Mouse (Mus musculus): ENCODE results near the gene Hnrnpa3.
"Not testable (repeated sequence)": the region's sequence is repeated elsewhere in the genome, so short reads cannot be mapped to it uniquely, and the experiment has no call there.

Gene Hnrnpa3

GRCm38 (mm10) chr2:75682978-75683709 is 24.1 kb downstream of the Hnrnpa3 start:
- DNase-seq = no peak

DNA sequence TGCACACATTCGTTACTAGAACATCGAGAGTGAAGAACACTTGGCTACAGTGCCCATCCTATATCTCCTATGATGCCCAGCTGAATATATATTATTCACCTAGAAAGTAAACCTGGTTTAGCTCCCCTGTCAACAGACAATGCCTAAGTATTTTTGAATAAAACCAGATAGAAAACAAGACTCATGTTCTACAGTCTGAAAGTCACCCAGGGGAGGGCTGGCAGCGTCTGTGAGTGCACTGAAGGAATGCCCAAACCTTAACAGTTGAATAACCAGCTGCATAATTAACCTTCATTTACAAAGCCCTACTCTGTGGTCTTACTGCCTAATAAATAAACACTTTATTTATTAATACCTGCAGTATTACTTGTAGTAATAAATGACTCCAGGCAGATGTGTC is 25.5 kb downstream of the Hnrnpa3 start:
- no peak for DNase-seq

GRCm38 (mm10) chr2:75685458-75685861 is 26.4 kb downstream of the Hnrnpa3 start:
- DNase-seq = no peak

DNA sequence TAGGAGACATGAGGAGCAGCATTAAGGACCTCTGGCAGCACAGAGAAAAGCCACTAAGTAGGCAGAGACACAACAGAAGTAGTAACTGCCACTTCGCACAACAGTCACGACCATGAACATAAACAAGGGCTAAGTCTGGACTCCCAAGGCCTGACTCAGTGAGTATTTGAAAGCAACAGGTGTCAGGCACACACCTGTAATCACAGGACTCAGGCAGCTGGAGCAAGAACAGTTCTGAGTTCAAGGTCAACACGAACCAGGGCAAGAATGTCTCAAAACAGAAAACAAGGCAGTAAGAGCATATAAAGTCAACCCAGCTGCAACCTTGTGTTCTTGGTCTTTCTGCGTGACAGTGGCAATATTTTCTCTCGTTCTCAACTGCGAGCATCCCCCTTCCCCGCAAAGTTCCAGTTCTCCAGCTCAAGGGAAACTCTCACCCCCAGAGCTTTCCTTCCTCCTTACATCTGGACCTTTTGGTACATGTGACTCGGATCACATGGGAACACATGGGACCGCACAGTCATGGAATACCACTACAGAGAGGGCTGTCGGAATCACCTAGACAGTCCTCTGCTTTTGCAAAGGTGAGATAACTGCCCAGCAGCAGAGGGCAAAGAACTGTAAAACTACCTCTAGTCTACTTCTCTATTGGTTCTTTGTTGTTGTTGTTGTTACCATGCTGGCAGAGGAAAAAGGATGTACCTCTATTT is 28.1 kb downstream of the Hnrnpa3 start:
- no peak for DNase-seq

- DNase-seq = no peak
These were observed 29.8 kb downstream of the Hnrnpa3 start for GRCm38 (mm10) chr2:75688901-75689300.

DNA sequence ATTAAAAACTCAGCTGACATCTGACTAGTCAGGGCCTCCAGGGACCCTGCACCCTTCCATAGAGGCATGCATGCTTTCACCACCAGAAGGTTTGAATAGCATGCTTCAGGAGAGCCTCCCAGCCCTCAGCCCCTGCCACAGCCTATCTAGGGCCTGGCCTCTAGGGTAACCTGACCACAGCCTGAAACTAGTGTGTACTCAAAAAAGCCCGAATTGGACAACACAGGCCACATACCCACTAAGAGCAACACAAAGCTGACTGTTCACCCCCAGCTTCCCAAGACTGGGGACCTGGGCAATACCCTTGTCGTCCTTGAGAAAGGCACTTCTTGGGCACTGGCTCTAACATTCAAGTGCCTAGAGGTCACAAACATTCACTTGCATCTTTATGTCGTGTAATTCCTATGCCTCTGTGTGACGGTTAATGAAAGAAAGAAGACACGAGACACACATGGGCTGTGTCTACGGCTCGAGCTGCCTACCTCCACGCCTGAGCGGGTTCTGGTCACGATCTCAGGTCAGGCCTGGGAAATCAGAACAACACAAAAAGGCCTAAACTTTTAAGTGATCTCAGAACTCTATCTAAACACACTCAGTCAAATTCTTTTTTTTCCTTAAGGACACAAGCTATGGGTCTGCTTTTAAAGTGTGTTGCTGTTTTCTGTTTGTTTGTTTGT is 30.6 kb downstream of the Hnrnpa3 start:
- no peak for DNase-seq

GRCm38 (mm10) chr2:75690656-75691055 is 31.6 kb downstream of the Hnrnpa3 start:
- no peak for DNase-seq

GRCm38 (mm10) chr2:75691316-75691715 is 32.3 kb downstream of the Hnrnpa3 start:
- no peak for DNase-seq

- no peak for DNase-seq
These were observed 33.3 kb downstream of the Hnrnpa3 start for GRCm38 (mm10) chr2:75692369-75692768.

DNA sequence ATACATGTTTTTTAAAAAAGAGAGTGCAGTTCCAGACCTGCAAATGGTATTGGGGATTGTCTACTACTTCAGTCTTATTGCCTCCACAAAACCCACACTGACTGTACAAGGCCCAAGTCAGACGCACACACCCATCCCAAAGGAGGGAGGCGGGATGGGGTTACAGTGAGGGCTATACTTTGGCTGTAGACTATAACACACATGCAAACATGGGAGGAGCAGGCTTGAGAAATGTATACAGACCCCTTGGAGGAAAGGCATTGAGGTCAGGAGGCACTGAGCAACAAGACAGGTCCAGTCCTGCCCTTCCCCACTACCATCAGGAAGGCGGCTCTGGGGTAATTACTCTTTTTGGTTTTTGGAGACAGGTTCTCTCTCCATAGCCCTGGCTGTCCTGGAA is 35.9 kb downstream of the Hnrnpa3 start:
- not testable (repeated sequence) for DNase-seq

- no peak for DNase-seq
These were observed 36.8 kb downstream of the Hnrnpa3 start for GRCm38 (mm10) chr2:75695676-75696350.

- DNase-seq = no peak
These were observed 37.3 kb downstream of the Hnrnpa3 start for GRCm38 (mm10) chr2:75696371-75696770.

- DNase-seq = no peak
These were observed 38.2 kb downstream of the Hnrnpa3 start for GRCm38 (mm10) chr2:75697222-75697621.

DNA sequence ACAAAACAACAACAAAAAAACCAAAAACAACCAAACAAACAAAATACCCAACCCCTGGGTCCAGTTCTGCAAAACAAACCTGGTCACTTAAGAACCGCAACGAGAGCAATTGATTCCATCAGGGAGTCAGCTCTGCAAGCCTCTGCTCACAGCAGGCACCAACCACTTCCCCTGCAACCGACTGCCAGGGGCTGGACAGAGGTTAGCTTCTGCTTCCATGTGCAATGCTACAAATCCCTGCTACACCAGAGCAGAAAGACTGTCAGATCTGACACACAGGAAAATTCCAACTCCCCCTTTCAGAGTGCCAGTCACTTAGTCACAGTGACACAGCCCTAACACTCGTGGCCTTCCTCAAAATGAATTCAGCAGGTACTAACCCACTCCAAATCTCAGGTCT is 38.9 kb downstream of the Hnrnpa3 start:
- no peak for DNase-seq

DNA sequence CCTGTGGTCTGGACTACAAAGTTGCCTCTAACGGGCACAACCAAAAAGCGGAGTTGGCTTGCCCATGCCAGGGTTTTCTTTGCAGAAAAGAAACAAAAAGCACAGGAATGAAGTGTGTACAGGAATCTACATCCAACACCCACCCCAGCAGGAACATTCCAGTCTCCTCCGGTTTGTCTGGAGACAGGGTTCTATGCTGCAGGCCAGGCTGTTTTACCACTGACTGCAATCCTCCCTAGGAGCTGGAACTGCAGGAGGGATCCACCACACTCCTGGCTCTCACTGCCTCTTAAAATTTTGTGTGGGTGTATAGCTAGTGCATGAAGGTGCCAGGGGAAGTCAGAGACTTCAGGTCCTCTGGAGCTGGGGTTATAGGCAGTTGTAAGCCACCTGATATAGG is 39.8 kb downstream of the Hnrnpa3 start:
- DNase-seq = no peak

DNA sequence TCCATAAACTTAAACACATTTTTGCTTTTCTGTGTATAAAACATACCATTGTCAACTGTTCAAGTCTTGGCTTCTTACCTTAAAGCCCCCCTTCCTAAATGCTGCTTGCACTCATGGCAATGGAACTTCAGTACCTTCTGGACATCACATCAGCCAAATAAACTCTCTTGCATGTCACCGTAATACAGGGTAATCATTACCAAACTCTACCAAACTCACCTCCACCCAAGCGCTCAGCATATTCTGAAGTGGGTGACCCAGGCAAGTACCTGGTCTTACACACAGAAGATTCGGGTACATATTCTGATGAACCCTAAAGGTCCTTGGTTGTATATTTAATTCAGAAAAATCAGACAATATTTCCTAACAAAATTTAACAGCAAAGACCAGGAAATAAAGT is 41.5 kb downstream of the Hnrnpa3 start:
- DNase-seq = no peak

GRCm38 (mm10) chr2:75701207-75701606 is 42.1 kb downstream of the Hnrnpa3 start:
- DNase-seq = no peak

DNA sequence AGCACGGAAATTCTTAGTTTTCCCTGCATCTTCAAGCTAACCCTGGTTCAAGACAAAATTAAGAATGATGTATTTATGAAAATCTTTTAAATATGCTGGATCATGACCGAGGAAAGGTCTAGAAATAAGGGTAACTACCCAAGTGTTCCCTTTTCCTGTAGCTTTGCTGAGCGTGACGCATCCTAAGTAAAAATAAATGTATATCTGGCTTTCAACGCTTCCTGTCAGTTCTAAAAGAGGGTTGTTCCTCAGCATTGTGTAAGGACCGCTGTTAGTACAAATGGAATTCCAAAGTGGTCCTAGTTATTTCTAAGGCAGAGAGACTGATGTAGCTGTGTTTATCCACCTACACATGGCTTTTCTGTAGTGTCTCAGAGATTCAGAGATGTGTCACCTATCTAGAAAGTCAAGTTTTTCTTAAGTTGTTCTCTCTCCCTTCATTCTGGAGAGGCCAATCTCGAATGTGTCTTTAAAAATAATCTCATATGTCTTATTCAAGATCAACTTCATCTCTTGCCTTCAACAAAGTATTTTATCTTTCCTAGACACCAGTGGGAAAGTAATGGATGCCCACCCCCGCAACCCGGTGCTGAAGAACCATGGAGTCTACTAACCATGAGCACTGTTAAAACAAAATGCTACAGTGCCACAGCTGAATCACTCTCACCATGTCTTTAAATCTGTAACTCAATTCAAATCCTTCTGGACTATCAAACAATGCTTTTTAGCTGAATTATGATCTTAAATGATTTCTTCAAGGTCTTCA is 42.9 kb downstream of the Hnrnpa3 start:
- no peak for DNase-seq

- DNase-seq = no peak
These were observed 43.5 kb downstream of the Hnrnpa3 start for GRCm38 (mm10) chr2:75702588-75702976.

DNA sequence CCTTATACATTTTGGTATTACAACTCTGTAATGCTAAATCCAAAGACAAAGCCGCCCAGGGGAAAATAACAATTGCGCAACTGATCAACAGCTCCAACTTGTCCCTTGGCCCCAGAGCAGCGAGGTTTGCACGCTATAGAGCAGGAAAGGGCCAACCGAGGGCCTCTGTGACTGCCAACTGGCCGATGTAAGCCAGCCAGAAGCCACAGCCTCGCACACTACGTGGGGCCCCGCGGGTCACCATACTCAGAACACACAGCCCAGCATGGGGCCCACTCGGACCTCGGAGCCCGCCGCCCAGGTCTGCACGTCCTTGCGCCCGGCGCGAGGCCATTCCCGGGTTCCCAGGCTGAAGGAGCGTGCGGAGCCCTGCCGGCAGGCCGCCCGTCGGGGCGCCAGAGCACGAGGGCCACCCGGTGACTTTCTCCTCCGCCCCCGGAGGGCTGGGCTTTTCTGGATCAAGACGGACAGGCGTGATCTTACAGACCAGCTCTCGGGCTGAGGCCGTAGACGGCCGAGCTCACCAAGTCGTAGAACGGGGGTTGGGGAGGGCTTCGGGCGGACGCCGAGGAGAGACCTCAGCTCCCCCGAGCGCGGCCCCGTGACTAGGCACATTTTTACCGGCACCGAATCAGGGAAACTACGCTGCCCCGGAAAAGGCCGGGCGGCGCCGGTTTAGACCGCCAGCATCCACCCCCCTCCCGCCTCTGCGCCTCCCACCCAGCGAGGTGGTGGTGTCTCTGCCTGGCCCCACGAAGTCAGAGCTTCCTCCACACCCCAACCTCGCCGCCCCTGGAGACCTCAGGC is 44.5 kb downstream of the Hnrnpa3 start:
- peak; percentile 85 to 93 for DNase-seq

Measured in cerebellum, postnatal 10 days (tissue).